Mouse (Mus musculus) hindbrain, embryonic 12.5 days (tissue): Measurements from ENCODE around the gene C1s2. TPM values are rescaled to one million over a fixed set of nuclear protein-coding genes. Genes with fewer than 3 reads are reported as not detected.
"Not testable (repeated sequence)": the region's sequence is repeated elsewhere in the genome, so short reads cannot be mapped to it uniquely, and the experiment has no call there.

Experiments
- ATAC-seq: fragments of 200-750 bp; cut with Nextera tagmentation; 2 replicates; pipeline ENCODE4 v1.8.0; 2017; ENCODE audit warnings: moderate TSS enrichment; ENCODE audit not compliant: low FRiP score
- H3K27ac ChIP-seq: fragments of 300-500 bp; sonication (generic); 2 replicates; pipeline ENCODE4 v1.5.1; 2016; ENCODE audit warnings: mild to moderate bottlenecking
- H3K27me3 ChIP-seq: fragments of 300-500 bp; sonication (generic); 2 replicates; pipeline ENCODE4 v1.6.1; 2016; ENCODE audit warnings: mild to moderate bottlenecking
- H3K36me3 ChIP-seq: fragments of 300-500 bp; sonication (generic); 2 replicates; pipeline ENCODE4 v1.6.1; 2016; ENCODE audit warnings: mild to moderate bottlenecking
- H3K4me1 ChIP-seq: fragments of 300-500 bp; sonication (generic); 2 replicates; pipeline ENCODE4 v1.6.1; 2016
- H3K4me2 ChIP-seq: fragments of 300-500 bp; sonication (generic); replicated peaks from 2 replicates; pipeline ENCODE4 v1.6.1; 2016; ENCODE audit warnings: mild to moderate bottlenecking
- H3K4me3 ChIP-seq: fragments of 300-500 bp; sonication (generic); 2 replicates; pipeline ENCODE4 v1.5.1; 2016; ENCODE audit warnings: mild to moderate bottlenecking
- H3K9ac ChIP-seq: fragments of 300-500 bp; sonication (generic); 2 replicates; pipeline ENCODE4 v1.6.1; 2016; ENCODE audit warnings: mild to moderate bottlenecking, moderate library complexity
- H3K9me3 ChIP-seq: fragments of 300-500 bp; sonication (generic); replicated peaks from 2 replicates; pipeline ENCODE4 v1.6.1; 2016; ENCODE audit warnings: mild to moderate bottlenecking
- WGBS: fragments of 180-500 bp; shearing (Covaris S2); methylation state at CpG from one replicate; pipeline ENCODE4 v1.1.7; 2016; 5-methylcytosine and 5-hydroxymethylcytosine counted together
- polyA plus RNA-seq: library from polyadenylated mRNA; unstranded; fragments of >200 nt; fragmentation: Nextera tagmentation; extraction: Ambion mirVana; gene quantifications from 2 replicates; pipeline ENCODE4 v1.2.1, GENCODE M21; 2016

C1s2 gene
- polyA plus RNA-seq: not detected in 2 replicates

GRCm38 (mm10) chr6:124635985-124636384 is at the start of gene C1s2:
Gene C1s2, minus strand, starts transcription at chr6:124636085.
- not testable (repeated sequence) for ATAC-seq

GRCm38 (mm10) chr6:124683591-124684417 is 47.9 kb upstream of the C1s2 start:
- H3K4me1 ChIP-seq: no peaks in the 10 kb centered on the region
- no peaks in the 10 kb centered on the region for H3K27me3 ChIP-seq
- no peak overlapping the region for H3K4me3 ChIP-seq
- H3K9me3 ChIP-seq: no peaks in the 10 kb centered on the region
- ATAC-seq: no peak
- no peak overlapping the region for H3K4me2 ChIP-seq
- H3K27ac ChIP-seq: no peak overlapping the region
- H3K36me3 ChIP-seq: no peaks in the 10 kb centered on the region
- 88% methylated on average over 14 of the region's 14 CpGs for WGBS
- no peak overlapping the region for H3K9ac ChIP-seq

More at GRCm38 (mm10) chr6:124635985-124636384, at the start of gene C1s2:
- H3K9me3 ChIP-seq, H3K4me3 ChIP-seq, H3K4me2 ChIP-seq, H3K27ac ChIP-seq, H3K27me3 ChIP-seq, H3K36me3 ChIP-seq, H3K4me1 ChIP-seq, H3K9ac ChIP-seq: not testable (repeated sequence)
- WGBS: 84% methylated on average over 2 of the region's 2 CpGs

- not testable (repeated sequence) for H3K36me3 ChIP-seq, H3K4me3 ChIP-seq, H3K27me3 ChIP-seq, H3K9me3 ChIP-seq, H3K4me2 ChIP-seq, ATAC-seq, H3K4me1 ChIP-seq, H3K9ac ChIP-seq, H3K27ac ChIP-seq
- 64% methylated on average over 6 of the region's 6 CpGs for whole genome bisulfite sequencing
Measured at GRCm38 (mm10) chr6:124682291-124682690, 46.4 kb upstream of the C1s2 start.

GRCm38 (mm10) chr6:124679486-124679885 is 43.6 kb upstream of the C1s2 start:
- no peak for ATAC-seq
- Histone ChIP-seq H3K9me3 (no peaks in the 10 kb centered on the region), H3K4me1 (no peaks in the 10 kb centered on the region), H3K27ac (no peak overlapping the region), H3K4me3 (no peak overlapping the region), H3K4me2 (no peak overlapping the region), H3K36me3 (no peaks in the 10 kb centered on the region), H3K9ac (no peak overlapping the region), H3K27me3 (no peaks in the 10 kb centered on the region)
- WGBS: 93% methylated on average over 3 of the region's 3 CpGs

GRCm38 (mm10) chr6:124678769-124679168 is 42.9 kb upstream of the C1s2 start:
- WGBS: 95% methylated on average over 7 of the region's 7 CpGs
- no peaks in the 10 kb centered on the region for H3K9me3 ChIP-seq
- H3K27ac ChIP-seq: no peak overlapping the region
- H3K27me3 ChIP-seq: no peaks in the 10 kb centered on the region
- H3K36me3 ChIP-seq: no peaks in the 10 kb centered on the region
- no peak for ATAC-seq
- H3K9ac ChIP-seq: no peak overlapping the region
- H3K4me2 ChIP-seq: no peak overlapping the region
- H3K4me1 ChIP-seq: no peaks in the 10 kb centered on the region
- no peak overlapping the region for H3K4me3 ChIP-seq

GRCm38 (mm10) chr6:124676171-124676570 is 40.3 kb upstream of the C1s2 start:
- H3K9ac ChIP-seq: no peak overlapping the region
- no peaks in the 10 kb centered on the region for H3K36me3 ChIP-seq
- H3K4me2 ChIP-seq: no peak overlapping the region
- H3K9me3 ChIP-seq: no peaks in the 10 kb centered on the region
- ATAC-seq: no peak
- no peak overlapping the region for H3K27ac ChIP-seq
- 93% methylated on average over 6 of the region's 6 CpGs for WGBS
- H3K27me3 ChIP-seq: no peaks in the 10 kb centered on the region
- no peak overlapping the region for H3K4me3 ChIP-seq
- H3K4me1 ChIP-seq: peaks cover 4% of the 10 kb centered on the region; the same call in 1 of the 2 replicates

GRCm38 (mm10) chr6:124674591-124674990 is 38.7 kb upstream of the C1s2 start:
- no peak overlapping the region for H3K4me3 ChIP-seq
- H3K36me3 ChIP-seq: no peaks in the 10 kb centered on the region
- no peaks in the 10 kb centered on the region for H3K9me3 ChIP-seq
- no peak for ATAC-seq
- 95% methylated on average over 7 of the region's 7 CpGs for WGBS
- no peak overlapping the region for H3K9ac ChIP-seq
- no peak overlapping the region for H3K27ac ChIP-seq
- H3K27me3 ChIP-seq: no peaks in the 10 kb centered on the region
- no peak overlapping the region for H3K4me2 ChIP-seq
- H3K4me1 ChIP-seq: peaks cover 4% of the 10 kb centered on the region; the same call in 1 of the 2 replicates

- H3K9ac ChIP-seq: no peak overlapping the region
- no peak overlapping the region for H3K4me2 ChIP-seq
- H3K36me3 ChIP-seq: no peaks in the 10 kb centered on the region
- H3K4me3 ChIP-seq: no peak overlapping the region
- 92% methylated on average over 9 of the region's 9 CpGs for WGBS
- H3K27ac ChIP-seq: no peak overlapping the region
- H3K27me3 ChIP-seq: no peaks in the 10 kb centered on the region
- H3K4me1 ChIP-seq: peaks cover 4% of the 10 kb centered on the region; the same call in 1 of the 2 replicates
- ATAC-seq: no peak
- H3K9me3 ChIP-seq: no peaks in the 10 kb centered on the region
Measured at GRCm38 (mm10) chr6:124673619-124674018, 37.7 kb upstream of the C1s2 start.

- H3K4me2 ChIP-seq: no peak overlapping the region
- H3K36me3 ChIP-seq: no peaks in the 10 kb centered on the region
- no peak for ATAC-seq
Measured at GRCm38 (mm10) chr6:124672100-124672499, 36.2 kb upstream of the C1s2 start.

GRCm38 (mm10) chr6:124670281-124670900 is 34.5 kb upstream of the C1s2 start:
- Histone ChIP-seq H3K27me3 (no peaks in the 10 kb centered on the region), H3K4me1 (peaks cover 4% of the 10 kb centered on the region; the same call in 1 of the 2 replicates), H3K27ac (no peak overlapping the region), H3K36me3 (no peaks in the 10 kb centered on the region), H3K9me3 (no peaks in the 10 kb centered on the region), H3K9ac (no peak overlapping the region), H3K4me2 (no peak overlapping the region), H3K4me3 (no peak overlapping the region)
- no peak for ATAC-seq
- 97% methylated on average over 7 of the region's 7 CpGs for WGBS

More at GRCm38 (mm10) chr6:124672100-124672499, 36.2 kb upstream of the C1s2 start:
- Histone ChIP-seq H3K9ac (no peak overlapping the region), H3K27me3 (no peaks in the 10 kb centered on the region), H3K4me1 (peaks cover 4% of the 10 kb centered on the region; the same call in 1 of the 2 replicates), H3K4me3 (no peak overlapping the region), H3K27ac (no peak overlapping the region), H3K9me3 (no peaks in the 10 kb centered on the region)
- 78% methylated on average over 6 of the region's 6 CpGs for WGBS

GRCm38 (mm10) chr6:124669234-124669859 is 33.5 kb upstream of the C1s2 start:
- Histone ChIP-seq H3K27ac (no peak overlapping the region), H3K9me3 (no peaks in the 10 kb centered on the region), H3K9ac (no peak overlapping the region), H3K4me1 (peaks cover 4% of the 10 kb centered on the region; the same call in 1 of the 2 replicates), H3K4me2 (no peak overlapping the region), H3K4me3 (no peak overlapping the region), H3K27me3 (no peaks in the 10 kb centered on the region), H3K36me3 (no peaks in the 10 kb centered on the region)
- WGBS: 92% methylated on average over 9 of the region's 11 CpGs
- ATAC-seq: no peak

GRCm38 (mm10) chr6:124665011-124665410 is 29.1 kb upstream of the C1s2 start:
- 97% methylated on average over 10 of the region's 10 CpGs for WGBS
- H3K9me3 ChIP-seq: no peaks in the 10 kb centered on the region
- no peak overlapping the region for H3K4me2 ChIP-seq
- H3K4me1 ChIP-seq: peaks cover 12% of the 10 kb centered on the region
- H3K36me3 ChIP-seq: no peaks in the 10 kb centered on the region
- H3K4me3 ChIP-seq: no peak overlapping the region
- no peak for ATAC-seq
- no peaks in the 10 kb centered on the region for H3K27me3 ChIP-seq
- H3K9ac ChIP-seq: no peak overlapping the region
- no peak overlapping the region for H3K27ac ChIP-seq
